8 mouse cellular contexts compared by ENCODE assay signal in genomic region chr7:139303280-139304011, GRCm38 (mm10). TPM values are rescaled to one million over a fixed set of nuclear protein-coding genes. Genes with fewer than 3 reads are reported as not detected.
DNase-seq lines count a peak whose midpoint lies in the region; ATAC-seq and TF ChIP-seq lines count a peak whose summit lies in the region.

No protein-coding gene starts in this region.

- no peak overlapping the region for H3K9ac ChIP-seq in embryonic facial prominence, embryonic 14.5 days (ENCODE audit: low read depth, low read length)
- no peak overlapping the region for H3K9ac ChIP-seq in heart, embryonic 11.5 days (ENCODE audit: low read depth, low read length)
- no peak overlapping the region for H3K9ac ChIP-seq in kidney, embryonic 14.5 days (ENCODE audit: low read depth, low read length)
- no peak overlapping the region for H3K9ac ChIP-seq in limb, embryonic 14.5 days (ENCODE audit: low read depth, low read length, severe bottlenecking)

- 35% methylated on average over 6 of the region's 6 CpGs for WGBS in embryonic facial prominence, embryonic 14.5 days
- 25% methylated on average over 6 of the region's 6 CpGs for WGBS in heart, embryonic 11.5 days (ENCODE audit: insufficient replicate concordance)
- WGBS in kidney, embryonic 14.5 days: 40% methylated on average over 6 of the region's 6 CpGs
- WGBS in limb, embryonic 14.5 days: 40% methylated on average over 6 of the region's 6 CpGs

- no peaks in the 10 kb centered on the region for H3K27me3 ChIP-seq in embryonic facial prominence, embryonic 14.5 days (replicated peaks; ENCODE audit: control insufficient read depth, insufficient read depth, low read length)
- no peaks in the 10 kb centered on the region for H3K27me3 ChIP-seq in heart, embryonic 11.5 days (ENCODE audit: control insufficient read depth, insufficient read depth, low read length)
- H3K27me3 ChIP-seq in kidney, embryonic 14.5 days (ENCODE audit: control insufficient read depth, insufficient read depth, low read length): no peaks in the 10 kb centered on the region
- no peaks in the 10 kb centered on the region for H3K27me3 ChIP-seq in limb, embryonic 14.5 days (ENCODE audit: control insufficient read depth, insufficient read depth, low read length)
- H3K27me3 ChIP-seq in splenic B cell, adult 2 months (ENCODE audit: control insufficient read depth, insufficient read depth, low read length, poor library complexity, severe bottlenecking): no peaks in the 10 kb centered on the region

- H3K4me2 ChIP-seq in embryonic facial prominence, embryonic 14.5 days (ENCODE audit: low read depth, low read length): no peak overlapping the region
- H3K4me2 ChIP-seq in heart, embryonic 11.5 days: peak overlapping the region; percentile 11
- H3K4me2 ChIP-seq in kidney, embryonic 14.5 days (replicated peaks; ENCODE audit: low read depth, low read length): no peak overlapping the region
- H3K4me2 ChIP-seq in limb, embryonic 14.5 days (replicated peaks; ENCODE audit: low read depth, low read length, severe bottlenecking): no peak overlapping the region

- no peak overlapping the region for H3K27ac ChIP-seq in embryonic facial prominence, embryonic 14.5 days (replicated peaks; ENCODE audit: low read depth, low read length)
- H3K27ac ChIP-seq in heart, embryonic 11.5 days (ENCODE audit: low read depth, low read length): peak overlapping the region; percentile 59; the same call in 1 of the 2 replicates
- H3K27ac ChIP-seq in kidney, embryonic 14.5 days (ENCODE audit: low read depth, low read length): no peak overlapping the region
- H3K27ac ChIP-seq in limb, embryonic 14.5 days (replicated peaks; ENCODE audit: low read depth, low read length): no peak overlapping the region

- H3K9me3 ChIP-seq in embryonic facial prominence, embryonic 14.5 days (ENCODE audit: control insufficient read depth, low read length): no peaks in the 10 kb centered on the region
- H3K9me3 ChIP-seq in heart, embryonic 11.5 days (replicated peaks; ENCODE audit: control insufficient read depth, low read length): no peaks in the 10 kb centered on the region
- H3K9me3 ChIP-seq in kidney, embryonic 14.5 days (ENCODE audit: control insufficient read depth, low read length): no peaks in the 10 kb centered on the region
- H3K9me3 ChIP-seq in limb, embryonic 14.5 days (ENCODE audit: control insufficient read depth, low read length): no peaks in the 10 kb centered on the region

- peak; percentile 91 for DNase-seq in B cell, adult 2 months
- DNase-seq in adrenal gland, postnatal 36 days: peak; percentile 91 to 93
- DNase-seq in embryonic facial prominence, embryonic 14.5 days (ENCODE audit: low spot score): peak; percentile 82
- DNase-seq in limb, embryonic 14.5 days (ENCODE audit: low spot score): peak; percentile 73
- DNase-seq in splenic B cell, adult 2 months (ENCODE audit: low read depth, low spot score): peak; percentile 87

- peaks cover 6% of the 10 kb centered on the region; the same call in 1 of the 2 replicates for H3K4me1 ChIP-seq in embryonic facial prominence, embryonic 14.5 days (ENCODE audit: control insufficient read depth, insufficient read depth, low read length)
- H3K4me1 ChIP-seq in heart, embryonic 11.5 days (ENCODE audit: control insufficient read depth, insufficient read depth, low read length): peaks cover 30% of the 10 kb centered on the region
- no peaks in the 10 kb centered on the region for H3K4me1 ChIP-seq in kidney, embryonic 14.5 days (ENCODE audit: control insufficient read depth, insufficient read depth, low read length)
- no peaks in the 10 kb centered on the region; the same call in 1 of the 2 replicates for H3K4me1 ChIP-seq in limb, embryonic 14.5 days (ENCODE audit: control insufficient read depth, insufficient read depth, low read length)

- H3K36me3 ChIP-seq in embryonic facial prominence, embryonic 14.5 days (ENCODE audit: control insufficient read depth, insufficient read depth, low read length): no peaks in the 10 kb centered on the region
- no peaks in the 10 kb centered on the region for H3K36me3 ChIP-seq in heart, embryonic 11.5 days (ENCODE audit: control insufficient read depth, insufficient read depth, low read length)
- no peaks in the 10 kb centered on the region for H3K36me3 ChIP-seq in kidney, embryonic 14.5 days (ENCODE audit: control insufficient read depth, insufficient read depth, low read length)
- H3K36me3 ChIP-seq in limb, embryonic 14.5 days (ENCODE audit: control insufficient read depth, insufficient read depth, low read length): no peaks in the 10 kb centered on the region
- no peaks in the 10 kb centered on the region for H3K36me3 ChIP-seq in splenic B cell, adult 2 months (ENCODE audit: control insufficient read depth, insufficient read depth, low read length, poor library complexity, severe bottlenecking)

- H3K4me3 ChIP-seq in embryonic facial prominence, embryonic 14.5 days (ENCODE audit: low read depth, low read length): no peak overlapping the region
- no peak overlapping the region for H3K4me3 ChIP-seq in heart, embryonic 11.5 days (ENCODE audit: low read depth, low read length)
- no peak overlapping the region for H3K4me3 ChIP-seq in kidney, embryonic 14.5 days (ENCODE audit: low read length)
- H3K4me3 ChIP-seq in limb, embryonic 14.5 days (replicated peaks; ENCODE audit: low read length): no peak overlapping the region

- peak; percentile 64 for ATAC-seq in embryonic facial prominence, embryonic 14.5 days (ENCODE audit: low read depth)
- no peak for ATAC-seq in heart, embryonic 11.5 days (replicated peaks; ENCODE audit: insufficient number of reproducible peaks, low FRiP score, low TSS enrichment)
- ATAC-seq in kidney, embryonic 14.5 days (ENCODE audit: low FRiP score, low TSS enrichment): peak; percentile 59
- peak; percentile 72 for ATAC-seq in limb, embryonic 14.5 days (ENCODE audit: low FRiP score, low read depth)
- ATAC-seq in monocyte, adult 5-6 weeks (replicated peaks; ENCODE audit: insufficient number of reproducible peaks, low FRiP score, low TSS enrichment, poor library complexity, severe bottlenecking): peak; percentile 72

- no peak for TF ChIP-seq POLR2A in limb, embryonic 14.5 days (IDR thresholded peaks at IDR 0.05; ENCODE audit: borderline replicate concordance, extremely low read depth, insufficient read depth, insufficient read length)

RNA-seq across cellular contexts. Expression of gene Pwwp2b, which starts 55.2 kb away (rescaled TPM):
- 10 to 100 TPM in 1 of 2 experiments, 1 to 10 TPM in 1; 9.8 to 15.6 TPM for total RNA-seq in adrenal gland, postnatal 36 days (2021)
- polyA plus RNA-seq in embryonic facial prominence, embryonic 14.5 days (2014; fragmentation: Nextera tagmentation; extraction: Ambion mirVana): 11.0 and 11.6 TPM in 2 replicates
- polyA plus RNA-seq in heart, embryonic 11.5 days (2014; fragmentation: Nextera tagmentation; extraction: Ambion mirVana): 8.4 TPM in 2 replicates
- 5.3 and 7.3 TPM in 2 replicates for polyA plus RNA-seq in kidney, embryonic 14.5 days (2014; fragmentation: Nextera tagmentation; extraction: Ambion mirVana)
- 9.5 and 10.6 TPM in 2 replicates for polyA plus RNA-seq in limb, embryonic 14.5 days (2012; rRNA removed)
- polyA plus RNA-seq in limb, embryonic 14.5 days (2014; fragmentation: Nextera tagmentation; extraction: Ambion mirVana): 13.1 and 14.1 TPM in 2 replicates
- total RNA-seq in monocyte, adult 5-6 weeks (2017): 1.4 to 4.4 TPM (median 2.5 TPM) in 3 replicates
